Mouse (Mus musculus) cerebellum, adult 2 months (tissue): ENCODE results near the gene Spem2.

ENCODE experiments used
- CTCF ChIP-seq: fragments of 200-500 bp; IDR thresholded peaks from 2 replicates; pipeline ENCODE4 v1.5.1; 2011; ENCODE audit warnings: low read depth, mild to moderate bottlenecking, control low read depth, low read length, moderate library complexity, borderline replicate concordance; ENCODE audit not compliant: insufficient read depth
- POLR2A ChIP-seq: fragments of 200-500 bp; IDR thresholded peaks from 2 replicates; pipeline ENCODE4 v1.6.1; 2011; ENCODE audit warnings: low read length, control low read depth, borderline replicate concordance; ENCODE audit not compliant: insufficient read depth

- TF ChIP-seq POLR2A (no peak), CTCF (no peak)
Observed at GRCm38 (mm10) chr11:69777504-69778257, 40.6 kb downstream of the Spem2 start.
